Mouse (Mus musculus) megakaryocyte, embryonic 14.5 days (primary cell): ENCODE measurements around the gene Tmem30a.

Experiments
- FLI1 ChIP-seq: IDR thresholded peaks from 2 replicates; pipeline ENCODE4 v1.6.1; 2012; ENCODE audit warnings: low read length, inconsistent platforms, mixed read lengths
- GATA1 ChIP-seq: IDR thresholded peaks from 3 replicates; pipeline ENCODE4 v1.6.1; 2012; ENCODE audit warnings: mixed read lengths, low read length, inconsistent platforms, borderline replicate concordance

DNA sequence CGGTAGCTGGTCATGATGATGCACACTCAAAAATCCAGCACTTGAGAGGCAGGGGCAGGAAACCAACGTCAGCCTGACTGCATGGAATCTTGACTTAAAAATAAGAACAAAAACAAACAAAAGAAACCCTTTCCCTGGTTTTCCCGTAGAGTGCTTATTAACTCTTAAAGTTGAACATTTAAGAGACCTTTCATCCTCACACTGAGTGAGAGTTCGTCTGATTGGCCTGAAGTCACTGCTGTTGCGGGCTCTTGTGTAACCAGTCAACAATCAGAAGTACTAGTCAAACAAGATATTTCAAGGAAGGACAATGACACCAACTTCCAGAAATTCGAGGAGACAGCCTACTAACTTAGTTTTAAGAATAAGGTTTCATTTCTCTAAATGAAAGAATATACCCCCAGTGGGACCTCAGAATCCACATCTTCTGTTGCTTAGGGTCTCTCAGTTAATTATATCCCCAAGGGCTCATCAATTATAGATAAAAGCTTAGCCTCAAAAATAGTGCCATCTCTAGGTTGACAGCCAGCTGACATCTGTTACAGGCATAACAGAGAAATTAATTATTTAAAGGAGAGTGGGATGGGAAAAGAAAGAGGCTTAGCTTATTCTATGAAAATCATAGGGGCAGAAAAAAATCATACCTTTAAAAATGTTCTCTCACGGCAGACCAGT lies 3.3 kb upstream of the Tmem30a start:
- TF ChIP-seq GATA1 (no peak), FLI1 (no peak)
